Mouse (Mus musculus): ENCODE results near the gene Acyp1. TPM values are rescaled to one million over a fixed set of nuclear protein-coding genes. Genes with fewer than 3 reads are reported as not detected.
A peak's percentile ranks its signal among the peaks of the same experiment; 100 is the strongest.

Gene Acyp1
- polyA plus RNA-seq (2012; ENCODE audit: insufficient read depth, insufficient read length, missing spikeins), result 60.1 and 79.2 TPM in 2 replicates

DNA sequence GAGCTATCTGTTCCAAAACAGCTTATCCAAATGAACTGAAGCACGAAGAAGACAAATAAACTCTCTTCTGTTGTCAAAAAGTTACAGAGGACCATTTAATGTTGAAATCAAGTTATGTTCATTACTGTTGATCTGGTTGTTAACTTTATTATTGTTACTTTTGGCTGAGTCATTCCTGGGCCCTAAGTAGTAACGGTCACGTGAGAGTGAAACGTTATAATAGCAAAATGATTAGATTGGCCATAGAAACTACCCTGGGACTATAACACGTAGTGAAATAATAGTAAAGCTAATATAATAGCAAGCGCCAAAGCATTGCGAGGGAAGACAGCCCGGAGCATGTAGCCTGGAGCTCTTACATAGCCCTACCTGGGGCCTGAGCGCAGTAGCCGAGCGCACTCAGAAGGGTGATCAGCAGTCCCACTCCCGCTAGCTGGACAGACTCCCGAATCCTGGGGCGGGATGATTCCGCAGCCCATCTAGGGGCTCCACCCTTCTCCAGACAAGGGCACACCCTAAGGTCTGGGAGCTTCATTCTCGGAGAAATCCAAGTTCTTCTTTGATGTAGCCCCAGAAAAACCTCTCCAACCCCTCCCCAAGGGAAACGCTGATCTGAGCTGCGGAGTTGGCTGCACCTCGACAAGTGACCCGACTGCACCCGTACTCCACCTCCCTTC is at the start of gene Acyp1:
Gene Acyp1, minus strand, starts transcription at position 630 of the 677 bp plus-strand sequence.
- peaks cover 8% of the 10 kb centered on the region; the same call in 1 of the 2 replicates for H3K4me1 ChIP-seq (ENCODE audit: control insufficient read depth, insufficient read depth, insufficient read length, low read length)

DNA sequence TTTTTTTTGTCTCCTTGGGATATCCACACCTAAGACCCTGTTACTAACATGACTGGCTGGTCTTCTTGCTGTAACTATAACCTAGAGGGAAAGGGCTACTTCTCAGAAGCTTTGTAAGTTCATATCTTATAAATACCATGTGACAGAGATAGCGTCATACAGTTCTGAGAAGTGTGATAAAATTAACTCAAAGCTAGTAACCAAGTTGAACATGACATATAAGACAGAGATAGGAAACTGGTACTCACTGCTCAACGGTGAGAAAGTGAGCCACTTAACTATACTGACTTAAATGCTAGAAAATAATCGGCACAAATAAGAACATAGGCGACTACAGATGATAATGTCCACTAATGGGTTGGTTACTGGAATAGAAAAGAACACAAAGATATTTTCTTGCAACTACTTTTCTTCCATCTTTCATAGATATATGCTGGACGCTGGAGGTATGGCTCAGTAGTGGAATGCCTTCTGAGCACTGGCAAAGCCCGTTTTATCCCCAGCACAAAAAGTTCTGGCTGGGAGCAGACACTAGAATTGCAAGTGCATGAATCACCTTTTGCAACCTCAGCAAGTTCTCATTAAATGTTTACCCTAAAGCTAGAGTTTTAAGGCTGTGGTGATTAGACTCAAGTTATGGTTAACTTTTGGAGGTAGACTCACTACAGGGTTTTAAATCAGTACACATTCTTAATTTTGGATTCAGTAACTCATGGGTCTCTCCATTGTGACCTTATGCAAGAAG is 49.5 kb upstream of the Acyp1 start:
- Histone ChIP-seq H3K4me1 (ENCODE audit: control insufficient read depth, insufficient read depth, insufficient read length, low read length) (peaks cover 2% of the 10 kb centered on the region; the same call in 1 of the 2 replicates), H3K4me3 (ENCODE audit: insufficient read depth, low read depth, low read length) (no peak overlapping the region; the same call in 1 of the 2 replicates), H3K27ac (replicated peaks; ENCODE audit: low read depth, low read length) (no peak overlapping the region)

More for the DNA sequence above, at the start of gene Acyp1:
- Histone ChIP-seq H3K4me3 (ENCODE audit: insufficient read depth, low read depth, low read length) (peak within 1 kb of the TSS; percentile 64), H3K27ac (replicated peaks; ENCODE audit: low read depth, low read length) (no peak within 1 kb of the TSS)

GRCm38 (mm10) chr12:85330153-85330552 is 41.9 kb upstream of the Acyp1 start:
- H3K4me3 ChIP-seq (ENCODE audit: insufficient read depth, low read depth, low read length), result no peak overlapping the region
- no peaks in the 10 kb centered on the region for H3K4me1 ChIP-seq (ENCODE audit: control insufficient read depth, insufficient read depth, insufficient read length, low read length)
- H3K27ac ChIP-seq (replicated peaks; ENCODE audit: low read depth, low read length), result no peak overlapping the region

DNA sequence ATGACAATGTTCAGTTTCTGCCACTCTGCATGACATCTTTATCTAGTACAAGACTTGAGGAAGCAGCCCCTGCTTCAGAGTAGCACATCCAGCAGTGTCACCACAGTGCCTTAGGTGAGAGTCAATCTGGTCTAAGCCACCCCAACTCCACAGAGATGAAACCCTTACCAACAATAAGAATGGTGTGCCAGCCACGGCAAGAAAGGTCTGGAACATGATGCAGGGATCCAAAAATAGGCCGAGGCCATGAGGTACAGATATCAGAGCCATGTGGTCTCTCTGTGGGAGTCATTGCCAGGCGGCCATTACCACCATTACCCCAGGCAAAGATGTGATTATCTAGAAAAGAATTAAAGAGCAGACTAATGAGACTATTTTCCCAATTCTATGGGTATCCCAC is 20.4 kb upstream of the Acyp1 start:
- H3K4me3 ChIP-seq (ENCODE audit: insufficient read depth, low read depth, low read length), result no peak overlapping the region
- H3K27ac ChIP-seq (replicated peaks; ENCODE audit: low read depth, low read length), result no peak overlapping the region

GRCm38 (mm10) chr12:85305247-85305892 is 17.1 kb upstream of the Acyp1 start:
- no peak overlapping the region for H3K27ac ChIP-seq (replicated peaks; ENCODE audit: low read depth, low read length)
- H3K4me1 ChIP-seq (ENCODE audit: control insufficient read depth, insufficient read depth, insufficient read length, low read length), result no peaks in the 10 kb centered on the region; the same call in 1 of the 2 replicates
- 0 out of 2 replicates have a peak overlapping the region, but pooled peaks have one; percentile 19 for H3K4me3 ChIP-seq (ENCODE audit: insufficient read depth, low read depth, low read length)

More for the DNA sequence above, 20.4 kb upstream of the Acyp1 start:
- no peaks in the 10 kb centered on the region; the same call in 1 of the 2 replicates for H3K4me1 ChIP-seq (ENCODE audit: control insufficient read depth, insufficient read depth, insufficient read length, low read length)

- H3K4me1 ChIP-seq (ENCODE audit: control insufficient read depth, insufficient read depth, insufficient read length, low read length), result no peaks in the 10 kb centered on the region; the same call in 1 of the 2 replicates
- H3K27ac ChIP-seq (replicated peaks; ENCODE audit: low read depth, low read length), result no peak overlapping the region
- H3K4me3 ChIP-seq (ENCODE audit: insufficient read depth, low read depth, low read length), result no peak overlapping the region
These were observed 16.5 kb upstream of the Acyp1 start for GRCm38 (mm10) chr12:85304725-85305124.

- Histone ChIP-seq H3K27ac (replicated peaks; ENCODE audit: low read depth, low read length) (no peak overlapping the region), H3K4me3 (ENCODE audit: insufficient read depth, low read depth, low read length) (no peak overlapping the region), H3K4me1 (ENCODE audit: control insufficient read depth, insufficient read depth, insufficient read length, low read length) (no peaks in the 10 kb centered on the region; the same call in 1 of the 2 replicates)
These were observed 15.0 kb upstream of the Acyp1 start for GRCm38 (mm10) chr12:85303256-85303655.

GRCm38 (mm10) chr12:85298835-85299180 is 10.6 kb upstream of the Acyp1 start:
- no peaks in the 10 kb centered on the region for H3K4me1 ChIP-seq (ENCODE audit: control insufficient read depth, insufficient read depth, insufficient read length, low read length)
- no peak overlapping the region for H3K4me3 ChIP-seq (ENCODE audit: insufficient read depth, low read depth, low read length)
- no peak overlapping the region for H3K27ac ChIP-seq (replicated peaks; ENCODE audit: low read depth, low read length)

DNA sequence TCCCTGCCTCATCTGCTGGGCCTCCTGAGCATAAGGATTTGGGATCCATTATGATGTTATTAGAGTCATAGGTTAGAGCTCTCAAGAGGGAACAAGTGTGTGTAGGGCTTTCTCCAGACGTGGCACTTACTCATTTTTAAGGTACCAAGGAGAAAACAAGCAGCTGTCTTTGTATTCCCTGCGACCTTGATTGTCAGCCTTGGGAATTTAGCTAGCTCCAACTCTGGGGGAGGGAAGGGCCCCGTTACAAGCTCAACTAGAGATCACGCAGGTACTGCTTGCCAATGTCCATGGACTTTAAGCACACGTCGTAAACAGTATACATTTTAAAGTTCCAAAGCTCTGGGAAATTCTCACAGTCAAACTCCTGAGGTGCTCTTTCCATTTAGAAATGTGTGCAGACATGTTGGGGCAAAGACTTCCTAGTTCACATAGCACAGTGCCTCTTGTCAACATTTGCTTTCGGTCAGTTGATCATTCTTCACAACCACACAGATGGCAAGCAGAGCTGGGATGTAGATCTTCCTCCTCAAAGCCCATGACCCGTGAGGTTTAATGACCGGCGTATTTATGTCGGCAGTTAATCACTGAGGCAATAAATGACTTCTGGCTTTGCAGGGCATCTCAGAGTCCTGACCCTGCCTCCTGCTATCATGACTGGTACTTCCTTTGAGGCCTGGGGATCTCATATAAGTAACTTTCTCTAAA is 10.0 kb upstream of the Acyp1 start:
- Histone ChIP-seq H3K27ac (replicated peaks; ENCODE audit: low read depth, low read length) (no peak overlapping the region), H3K4me3 (ENCODE audit: insufficient read depth, low read depth, low read length) (no peak overlapping the region), H3K4me1 (ENCODE audit: control insufficient read depth, insufficient read depth, insufficient read length, low read length) (no peaks in the 10 kb centered on the region)

DNA sequence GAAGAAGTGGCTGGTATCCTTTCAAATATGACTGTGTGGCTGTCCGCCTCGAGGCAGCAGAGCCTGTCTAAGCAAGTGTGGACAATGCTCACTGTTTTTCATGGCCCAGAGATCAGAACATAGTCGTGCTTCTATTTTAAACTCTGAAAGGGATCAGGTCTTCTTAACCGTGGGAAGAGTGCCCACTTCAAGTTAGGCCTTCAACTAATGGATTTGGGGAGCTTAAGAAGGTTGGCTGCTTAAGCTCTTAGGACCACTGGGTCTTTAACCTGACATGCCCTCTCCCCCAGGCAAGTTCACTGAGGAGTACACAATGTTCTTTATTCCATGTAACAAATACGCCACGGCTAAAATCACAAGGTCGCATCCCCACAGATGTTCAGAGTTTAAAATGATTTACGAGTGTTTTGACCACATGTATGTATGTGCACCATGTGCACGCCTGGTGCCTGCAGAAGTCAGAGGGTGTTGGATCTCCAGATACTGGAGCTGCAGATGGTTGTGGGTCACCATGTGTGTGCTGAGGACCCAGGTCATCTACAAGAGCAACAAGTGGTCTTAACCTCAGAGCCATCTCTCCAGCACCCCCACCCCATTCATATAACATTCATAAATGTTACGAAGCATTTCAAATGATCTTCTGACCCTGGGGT is 9.2 kb upstream of the Acyp1 start:
- Histone ChIP-seq H3K27ac (replicated peaks; ENCODE audit: low read depth, low read length) (no peak overlapping the region), H3K4me3 (ENCODE audit: insufficient read depth, low read depth, low read length) (no peak overlapping the region), H3K4me1 (ENCODE audit: control insufficient read depth, insufficient read depth, insufficient read length, low read length) (peaks cover under 1% of the 10 kb centered on the region; the same call in 1 of the 2 replicates)

DNA sequence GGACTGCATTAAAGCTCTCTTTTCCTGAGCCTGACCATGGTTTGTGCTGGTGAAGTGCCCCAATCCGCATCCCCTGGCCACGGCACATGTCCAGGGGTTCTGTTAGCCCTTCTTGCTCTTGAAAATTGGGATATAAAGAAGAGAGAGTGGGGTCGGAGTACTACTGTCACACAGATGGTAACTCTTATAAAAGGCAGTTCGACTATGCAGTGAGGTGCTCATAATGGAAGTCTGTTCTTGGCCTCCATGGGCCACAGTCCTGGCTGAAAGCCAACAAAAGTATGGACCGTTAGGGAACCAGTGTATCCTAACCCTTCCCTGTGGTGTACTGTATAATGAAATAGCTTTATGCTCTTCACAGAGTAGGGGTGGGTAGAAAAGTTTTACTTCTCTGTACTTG is 8.7 kb upstream of the Acyp1 start:
- Histone ChIP-seq H3K4me1 (ENCODE audit: control insufficient read depth, insufficient read depth, insufficient read length, low read length) (peaks cover 2% of the 10 kb centered on the region; the same call in 1 of the 2 replicates), H3K27ac (replicated peaks; ENCODE audit: low read depth, low read length) (no peak overlapping the region), H3K4me3 (ENCODE audit: insufficient read depth, low read depth, low read length) (no peak overlapping the region)

DNA sequence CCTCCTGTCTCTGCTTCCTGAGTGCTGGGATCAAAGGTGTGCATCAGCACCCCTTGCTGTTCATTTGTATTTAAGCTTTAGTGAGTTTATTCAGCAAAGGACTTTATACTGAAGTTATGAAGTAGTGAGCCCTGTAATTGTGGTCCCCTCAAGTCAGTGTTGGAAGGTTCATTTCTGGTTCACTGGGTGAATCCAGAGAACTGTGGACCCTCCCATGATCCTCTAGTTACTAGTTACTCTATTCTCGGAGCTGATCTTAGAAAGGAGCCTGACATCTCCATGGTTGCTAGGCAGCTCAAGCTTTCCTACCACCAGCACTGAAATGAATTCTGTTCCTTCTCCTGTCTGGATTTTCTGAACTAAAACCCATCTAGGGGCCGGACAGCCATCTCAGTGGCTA is 7.3 kb upstream of the Acyp1 start:
- Histone ChIP-seq H3K27ac (replicated peaks; ENCODE audit: low read depth, low read length) (no peak overlapping the region), H3K4me3 (ENCODE audit: insufficient read depth, low read depth, low read length) (no peak overlapping the region), H3K4me1 (ENCODE audit: control insufficient read depth, insufficient read depth, insufficient read length, low read length) (peaks cover 2% of the 10 kb centered on the region; the same call in 1 of the 2 replicates)

DNA sequence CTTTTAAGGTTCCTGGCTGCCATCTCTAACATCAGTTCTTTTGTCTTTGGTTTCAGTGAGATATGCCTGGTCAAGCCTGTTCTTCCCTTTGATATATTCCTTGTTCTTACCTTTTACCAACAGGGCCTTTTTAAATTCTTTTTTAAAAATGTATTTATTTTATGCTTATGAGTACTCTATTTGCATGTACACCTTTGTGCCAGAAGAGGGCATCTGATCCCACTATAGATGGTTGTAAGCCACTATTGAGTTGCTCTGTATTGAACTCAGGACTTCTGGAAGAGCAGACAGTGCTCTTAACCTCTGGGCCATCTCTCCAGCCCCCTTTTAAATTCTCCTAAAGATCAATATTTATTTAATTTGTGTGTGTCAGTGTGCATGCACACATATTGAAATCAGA is 4.7 kb upstream of the Acyp1 start:
- peaks cover 8% of the 10 kb centered on the region; the same call in 1 of the 2 replicates for H3K4me1 ChIP-seq (ENCODE audit: control insufficient read depth, insufficient read depth, insufficient read length, low read length)
- no peak overlapping the region for H3K27ac ChIP-seq (replicated peaks; ENCODE audit: low read depth, low read length)
- H3K4me3 ChIP-seq (ENCODE audit: insufficient read depth, low read depth, low read length), result no peak overlapping the region

DNA sequence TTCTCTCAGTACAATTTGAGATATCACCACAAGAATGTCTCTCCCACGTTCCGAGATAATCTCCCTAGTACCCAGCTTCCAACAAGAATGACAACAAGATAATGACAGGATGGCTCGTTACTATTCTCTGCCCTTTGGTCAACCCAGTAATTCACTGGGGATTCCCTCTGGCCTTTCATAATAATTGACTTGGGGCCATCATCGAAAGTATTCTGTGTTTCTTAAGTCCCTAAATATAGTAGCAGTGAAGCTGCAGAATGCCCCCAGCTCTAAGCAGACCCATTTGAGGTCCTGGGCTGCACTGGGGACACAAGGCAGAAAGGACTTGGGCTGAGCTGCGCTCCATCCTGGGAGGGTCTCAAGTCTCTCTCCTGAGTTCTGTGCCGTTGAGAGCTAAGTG is 4.0 kb upstream of the Acyp1 start:
- Histone ChIP-seq H3K27ac (replicated peaks; ENCODE audit: low read depth, low read length) (no peak overlapping the region), H3K4me1 (ENCODE audit: control insufficient read depth, insufficient read depth, insufficient read length, low read length) (peaks cover 8% of the 10 kb centered on the region; the same call in 1 of the 2 replicates), H3K4me3 (ENCODE audit: insufficient read depth, low read depth, low read length) (no peak overlapping the region)
